Mouse (Mus musculus): ENCODE measurements around the gene Atp6v0a1. TPM values are rescaled to one million over a fixed set of nuclear protein-coding genes. Genes with fewer than 3 reads are reported as not detected.

Gene Atp6v0a1
- total and polyA plus RNA-seq, 3 experiments, result 14.1 to 63.4 (median 36.1) TPM

DNA sequence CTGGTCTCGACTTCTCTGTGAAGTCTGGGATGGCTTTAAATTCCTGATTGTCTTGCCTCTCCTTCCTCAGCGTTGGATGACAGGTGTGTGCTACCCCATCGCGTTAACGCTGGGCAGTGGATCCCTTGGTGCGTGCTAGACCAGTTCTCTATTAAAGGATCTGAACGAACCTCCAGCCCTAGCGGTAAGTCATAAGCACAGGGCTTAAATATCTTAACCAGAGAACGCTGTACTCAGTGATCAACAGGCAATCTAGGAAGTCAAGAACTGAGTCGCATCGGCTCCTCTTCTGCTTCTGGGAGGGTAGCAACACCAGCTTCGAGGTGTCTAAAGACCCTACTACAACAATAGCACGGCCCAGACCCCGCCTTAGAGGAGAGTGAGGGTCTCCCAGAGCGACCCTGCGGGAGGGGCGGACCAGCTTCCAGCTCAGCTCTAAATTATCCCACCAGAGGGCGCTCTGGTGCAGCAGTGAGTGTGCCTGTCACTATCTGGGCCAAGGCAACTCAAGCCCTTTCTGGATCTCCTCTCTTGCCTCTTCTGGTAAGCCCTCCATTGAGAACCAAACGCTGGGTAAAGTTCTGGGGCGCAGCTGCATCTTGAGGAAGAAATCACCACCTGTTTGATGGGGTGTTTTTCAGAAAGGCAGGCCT, 26.0 kb upstream of the Atp6v0a1 start:
- Histone ChIP-seq H3K4me2 (ENCODE audit: insufficient read depth, low read depth, poor library complexity, severe bottlenecking) (peak overlapping the region; percentile 80), H3K9ac (ENCODE audit: insufficient read depth, low read depth) (peak overlapping the region; percentile 11; the same call in 1 of the 2 replicates), H3K9me3 (replicated peaks; ENCODE audit: low read length) (peaks cover 4% of the 10 kb centered on the region), H3K4me3 (replicated peaks in 1 of 3; ENCODE audit: low read depth in 2 of 3, low read length in 2 of 3, poor library complexity in 1 of 3) (peak overlapping the region in 2 of 3 experiments; percentile 27 to 39), H3K79me2 (replicated peaks; ENCODE audit: control insufficient read depth, extremely low read depth, insufficient read depth, poor library complexity, severe bottlenecking) (no peaks in the 10 kb centered on the region), H3K27me3 (replicated peaks) (peaks cover 3% of the 10 kb centered on the region), H3K36me3 (replicated peaks in 1 of 2; ENCODE audit: control insufficient read depth in 1 of 2, insufficient read depth in 1 of 2, low read length in 1 of 2) (no peaks in the 10 kb centered on the region), H3K27ac (ENCODE audit: insufficient read depth, low read depth) (no peak overlapping the region), H3K4me1 (ENCODE audit: control insufficient read depth in 1 of 2, insufficient read depth in 2 of 2) (peaks cover 0 to 9% of the 10 kb centered on the region in 2 experiments; a peak in 3 of 4 replicates)
- TF ChIP-seq CHD1 (IDR thresholded peaks at IDR 0.05; ENCODE audit: low read depth, low read length), result no peak
- TF ChIP-seq PAX5 (IDR thresholded peaks at IDR 0.05; ENCODE audit: low read length), result no peak
- peak; percentile 100 for TF ChIP-seq SMC3 (IDR thresholded peaks at IDR 0.05; ENCODE audit: low read depth, low read length)
- no peak for TF ChIP-seq JUND (conservative IDR thresholded peaks at IDR 0.05; ENCODE audit: low read depth, low read length)
- no peak; the same call in none of the 2 replicates for TF ChIP-seq RAD21 (IDR thresholded peaks at IDR 0.05; ENCODE audit: low read depth, low read length)
- TF ChIP-seq MAZ (IDR thresholded peaks at IDR 0.05; ENCODE audit: low read depth, low read length), result peak; percentile 81; the same call in 1 of the 2 replicates
- no peak; the same call in 1 of the 2 replicates for TF ChIP-seq HCFC1 (IDR thresholded peaks at IDR 0.05; ENCODE audit: low read depth, low read length)
- no peak for TF ChIP-seq TCF12 (IDR thresholded peaks at IDR 0.05; ENCODE audit: low read depth, low read length)
- TF ChIP-seq GABPA (IDR thresholded peaks at IDR 0.05; ENCODE audit: insufficient replicate concordance, low read depth, low read length), result no peak
- peak; percentile 70; the same call in 1 of the 2 replicates for TF ChIP-seq NELFE (IDR thresholded peaks at IDR 0.05; ENCODE audit: low read depth, low read length)
- peak; percentile 56; the same call in 1 of the 2 replicates for TF ChIP-seq IRF4 (IDR thresholded peaks at IDR 0.05; ENCODE audit: low read depth, low read length)
- TF ChIP-seq KAT2A (IDR thresholded peaks at IDR 0.05; ENCODE audit: insufficient replicate concordance, low read length), result no peak
- peak; percentile 72; the same call in 1 of the 2 replicates for TF ChIP-seq MYC (IDR thresholded peaks at IDR 0.05; ENCODE audit: low read depth, low read length)
- TF ChIP-seq ELF1 (IDR thresholded peaks at IDR 0.05; ENCODE audit: low read depth, low read length), result peak; percentile 46
- no peak for TF ChIP-seq ZNF384 (IDR thresholded peaks at IDR 0.05; ENCODE audit: low read depth, low read length)
- no peak for TF ChIP-seq CHD2 (IDR thresholded peaks at IDR 0.05; ENCODE audit: low read length)
- TF ChIP-seq RCOR1 (conservative IDR thresholded peaks at IDR 0.05; ENCODE audit: low read depth, low read length), result no peak
- TF ChIP-seq MEF2A (IDR thresholded peaks at IDR 0.05; ENCODE audit: borderline replicate concordance, low read depth, low read length), result no peak
- no peak for TF ChIP-seq USF2 (conservative IDR thresholded peaks at IDR 0.05; ENCODE audit: low read depth, low read length)
- TF ChIP-seq UBTF (IDR thresholded peaks at IDR 0.05; ENCODE audit: low read depth, low read length), result no peak
- peak; percentile 50; the same call in 1 of the 2 replicates for TF ChIP-seq MXI1 (IDR thresholded peaks at IDR 0.05; ENCODE audit: low read depth, low read length)
- TF ChIP-seq NRF1 (IDR thresholded peaks at IDR 0.05; ENCODE audit: low read depth, low read length), result peak; percentile 39; the same call in 1 of the 2 replicates
- TF ChIP-seq MAFK (IDR thresholded peaks at IDR 0.05; ENCODE audit: insufficient replicate concordance, low read length), result no peak
- no peak for TF ChIP-seq EP300 (IDR thresholded peaks at IDR 0.05; ENCODE audit: low read length)
- no peak for TF ChIP-seq USF1 (IDR thresholded peaks at IDR 0.05; ENCODE audit: low read depth, low read length)
- no peak for TF ChIP-seq ZKSCAN1 (IDR thresholded peaks at IDR 0.05; ENCODE audit: borderline replicate concordance, low read depth, low read length)
- TF ChIP-seq E2F4 (IDR thresholded peaks at IDR 0.05; ENCODE audit: insufficient replicate concordance, low read depth, low read length), result no peak
- TF ChIP-seq ZMIZ1 (IDR thresholded peaks at IDR 0.05; ENCODE audit: low read depth, low read length), result no peak
- no peak for TF ChIP-seq ETS1 (conservative IDR thresholded peaks at IDR 0.05; ENCODE audit: low read depth, low read length)
- no peak for TF ChIP-seq TBP (conservative IDR thresholded peaks at IDR 0.05; ENCODE audit: low read depth, low read length)
- TF ChIP-seq POLR2A (IDR thresholded peaks at IDR 0.05; ENCODE audit: low read depth, low read length), result no peak
- peak; percentile 92 for TF ChIP-seq ZC3H11A (IDR thresholded peaks at IDR 0.05; ENCODE audit: low read depth, low read length)
- no peak for TF ChIP-seq JUN (IDR thresholded peaks at IDR 0.05; ENCODE audit: insufficient read depth, low read depth, low read length)
- peak; percentile 75; the same call in 1 of the 2 replicates for TF ChIP-seq SIN3A (IDR thresholded peaks at IDR 0.05; ENCODE audit: low read length)
- TF ChIP-seq POLR2AphosphoS2 (IDR thresholded peaks at IDR 0.05; ENCODE audit: low read depth, low read length), result no peak
- TF ChIP-seq BHLHE40 (IDR thresholded peaks at IDR 0.05; ENCODE audit: low read depth, low read length), result 0 out of 2 replicates have a peak, but pooled peaks have one; percentile 20
- TF ChIP-seq MAX (IDR thresholded peaks at IDR 0.05; ENCODE audit: low read length), result no peak
- peak; percentile 78 to 97 for TF ChIP-seq CTCF (conservative IDR thresholded peaks at IDR 0.05 in 1 of 2, IDR thresholded peaks at IDR 0.05 in 1 of 2; ENCODE audit: low read depth in 2 of 2, low read length in 2 of 2)
- dilution Hi-C loops (cut with MboI; ENCODE audit: extremely low pct_ligation_motif_present, extremely low pct_unique_long_range_greater_than_20kb, low sequenced_read_pairs) (no loop called here), in situ Hi-C loops (cut with MboI; ENCODE audit: low pct_ligation_motif_present, low pct_unique_long_range_greater_than_20kb, low sequenced_read_pairs) (loop anchor here (5.0 kb wide), 2 partner anchors 34 to 74 kb away; no protein-coding TSS in a partner anchor)
- DNase-seq (ENCODE audit: extremely low read depth), result peak; percentile 84

Data from CH12.LX (cell line).